Mouse (Mus musculus) G1E-ER4 (cell line): ENCODE results near the gene Ptdss2. TPM values are rescaled to one million over a fixed set of nuclear protein-coding genes. Genes with fewer than 3 reads are reported as not detected.

Source experiments
- GATA1 ChIP-seq: IDR thresholded peaks from one replicate; pipeline ENCODE4 v1.8.0; 2012; ENCODE audit warnings: low read length, inconsistent platforms
- polyA plus RNA-seq: library from polyadenylated mRNA; stranded (reverse); fragments of >175 nt; gene quantifications from 2 replicates; pipeline ENCODE4 v1.2.3, GENCODE M21; 2012

The Ptdss2 gene
- polyA plus RNA-seq, 1 experiment = 62.6 TPM

- TF ChIP-seq GATA1 = no peak
Measured at GRCm38 (mm10) chr7:141146043-141146595, 23.9 kb downstream of the Ptdss2 start.

- TF ChIP-seq GATA1 = no peak
Measured at GRCm38 (mm10) chr7:141147044-141147443, 24.9 kb downstream of the Ptdss2 start.

- no peak for TF ChIP-seq GATA1
Measured at GRCm38 (mm10) chr7:141148639-141149038, 26.5 kb downstream of the Ptdss2 start.

- TF ChIP-seq GATA1 = no peak
Measured at GRCm38 (mm10) chr7:141155362-141155761, 33.2 kb downstream of the Ptdss2 start.

- TF ChIP-seq GATA1 = no peak
Measured at GRCm38 (mm10) chr7:141164397-141164796, 42.2 kb downstream of the Ptdss2 start.

- TF ChIP-seq GATA1 = no peak
Measured at GRCm38 (mm10) chr7:141164850-141165249, 42.7 kb downstream of the Ptdss2 start.

GRCm38 (mm10) chr7:141167901-141168517 is 45.8 kb downstream of the Ptdss2 start:
- TF ChIP-seq GATA1 = no peak

- no peak for TF ChIP-seq GATA1
Measured at GRCm38 (mm10) chr7:141168518-141168953, 46.4 kb downstream of the Ptdss2 start.

- TF ChIP-seq GATA1 = no peak
Measured at GRCm38 (mm10) chr7:141169300-141169699, 47.1 kb downstream of the Ptdss2 start.

- TF ChIP-seq GATA1 = no peak
Measured at GRCm38 (mm10) chr7:141169866-141170265, 47.7 kb downstream of the Ptdss2 start.

GRCm38 (mm10) chr7:141172116-141173006 is 50.2 kb downstream of the Ptdss2 start, which contains the start of gene Rnh1:
Gene Rnh1 (minus strand): TSS chr7:141172857.
- no peak for TF ChIP-seq GATA1

- no peak for TF ChIP-seq GATA1
Measured at GRCm38 (mm10) chr7:141173323-141173850, 51.2 kb downstream of the Ptdss2 start.

- no peak for TF ChIP-seq GATA1
Measured at GRCm38 (mm10) chr7:141175068-141175467, 52.9 kb downstream of the Ptdss2 start.

GRCm38 (mm10) chr7:141176173-141176572 is 54.0 kb downstream of the Ptdss2 start:
- no peak for TF ChIP-seq GATA1

GRCm38 (mm10) chr7:141188194-141188593 is 66.0 kb downstream of the Ptdss2 start:
- TF ChIP-seq GATA1 = no peak

- no peak for TF ChIP-seq GATA1
Measured at GRCm38 (mm10) chr7:141188733-141189132, 66.6 kb downstream of the Ptdss2 start.
